Mouse (Mus musculus) C2C12 (cell line): ENCODE measurements around the gene Hmgn3. TPM values are rescaled to one million over a fixed set of nuclear protein-coding genes. Genes with fewer than 3 reads are reported as not detected.

Experiments
- H3K27me3 ChIP-seq: one replicate; pipeline ENCODE4 v1.6.1; 2011; ENCODE audit not compliant: control insufficient read depth, insufficient read depth, insufficient read length
- H3K36me3 ChIP-seq: one replicate; pipeline ENCODE4 v1.6.1; 2011; ENCODE audit not compliant: control insufficient read depth, insufficient read depth
- H3K4me3 ChIP-seq: one replicate; pipeline ENCODE4 v1.5.1; 2011; ENCODE audit warnings: mild to moderate bottlenecking, control low read depth; ENCODE audit not compliant: poor library complexity, insufficient read depth, severe bottlenecking
- H3K79me2 ChIP-seq: one replicate; pipeline ENCODE4 v1.6.1; 2011; ENCODE audit not compliant: control insufficient read depth, insufficient read depth
- H3K79me3 ChIP-seq: one replicate; pipeline ENCODE4 v1.6.1; 2011; ENCODE audit warnings: low read depth, control low read depth
- H3ac ChIP-seq: one replicate; pipeline ENCODE3; 2011; ENCODE audit warnings: low read depth; ENCODE audit not compliant: control insufficient read depth, insufficient read length
- CEBPB ChIP-seq: IDR thresholded peaks from one replicate; pipeline ENCODE4 v1.6.1; 2011; ENCODE audit warnings: low read depth, mild to moderate bottlenecking, control low read depth, moderate library complexity
- CTCF ChIP-seq: IDR thresholded peaks from one replicate; pipeline ENCODE4 v1.5.1; 2011; ENCODE audit not compliant: control insufficient read depth, insufficient read depth, insufficient read length
- FOSL1 ChIP-seq: IDR thresholded peaks from one replicate; pipeline ENCODE4 v1.8.0; 2011; ENCODE audit warnings: mild to moderate bottlenecking, low read length; ENCODE audit not compliant: poor library complexity, insufficient read depth, severe bottlenecking
- MAX ChIP-seq: IDR thresholded peaks from one replicate; pipeline ENCODE4 v1.6.1; 2011; ENCODE audit warnings: mild to moderate bottlenecking, control low read depth
- MYOD1 ChIP-seq: IDR thresholded peaks from one replicate; pipeline ENCODE4 v1.6.1; 2011; ENCODE audit warnings: low read depth; ENCODE audit not compliant: control insufficient read depth, insufficient read length
- MYOG ChIP-seq: IDR thresholded peaks from one replicate; pipeline ENCODE4 v1.6.1; 2011; ENCODE audit not compliant: control insufficient read depth, insufficient read length; ENCODE audit errors: extremely low read depth
- USF1 ChIP-seq: IDR thresholded peaks from one replicate; pipeline ENCODE4 v1.6.1; 2011; ENCODE audit warnings: low read depth, mild to moderate bottlenecking, control low read depth, moderate library complexity
- polyA plus RNA-seq: library from polyadenylated mRNA; unstranded; fragments of >200 nt; fragmentation: generic; extraction: Trizol; gene quantifications from one replicate; pipeline ENCODE4 v1.2.1, GENCODE M21; 2012; ENCODE audit warnings: missing spikeins

The Hmgn3 gene
- polyA plus RNA-seq, 1 experiment: 41.6 TPM

GRCm38 (mm10) chr9:83097816-83098215 is 48.7 kb downstream of the Hmgn3 start:
- TF ChIP-seq MAX: no peak
- no peak for TF ChIP-seq MYOG
- TF ChIP-seq CEBPB: no peak
- no peak for TF ChIP-seq CTCF
- TF ChIP-seq USF1: no peak
- no peak for TF ChIP-seq FOSL1
- no peak for TF ChIP-seq MYOD1
- H3K79me2 ChIP-seq: no peaks in the 10 kb centered on the region

GRCm38 (mm10) chr9:83094649-83095336 is 51.7 kb downstream of the Hmgn3 start:
- Histone ChIP-seq H3K27me3 (no peaks in the 10 kb centered on the region), H3K79me2 (no peaks in the 10 kb centered on the region), H3ac (no peak overlapping the region), H3K36me3 (no peaks in the 10 kb centered on the region), H3K4me3 (no peak overlapping the region), H3K79me3 (no peaks in the 10 kb centered on the region)
- TF ChIP-seq FOSL1 (no peak), MYOD1 (no peak), CTCF (no peak), USF1 (no peak), MYOG (no peak), CEBPB (no peak), MAX (no peak)

More at GRCm38 (mm10) chr9:83097816-83098215, 48.7 kb downstream of the Hmgn3 start:
- H3ac ChIP-seq: no peak overlapping the region
- no peak overlapping the region for H3K4me3 ChIP-seq
- H3K36me3 ChIP-seq: no peaks in the 10 kb centered on the region
- H3K79me3 ChIP-seq: no peaks in the 10 kb centered on the region
- H3K27me3 ChIP-seq: no peaks in the 10 kb centered on the region

DNA sequence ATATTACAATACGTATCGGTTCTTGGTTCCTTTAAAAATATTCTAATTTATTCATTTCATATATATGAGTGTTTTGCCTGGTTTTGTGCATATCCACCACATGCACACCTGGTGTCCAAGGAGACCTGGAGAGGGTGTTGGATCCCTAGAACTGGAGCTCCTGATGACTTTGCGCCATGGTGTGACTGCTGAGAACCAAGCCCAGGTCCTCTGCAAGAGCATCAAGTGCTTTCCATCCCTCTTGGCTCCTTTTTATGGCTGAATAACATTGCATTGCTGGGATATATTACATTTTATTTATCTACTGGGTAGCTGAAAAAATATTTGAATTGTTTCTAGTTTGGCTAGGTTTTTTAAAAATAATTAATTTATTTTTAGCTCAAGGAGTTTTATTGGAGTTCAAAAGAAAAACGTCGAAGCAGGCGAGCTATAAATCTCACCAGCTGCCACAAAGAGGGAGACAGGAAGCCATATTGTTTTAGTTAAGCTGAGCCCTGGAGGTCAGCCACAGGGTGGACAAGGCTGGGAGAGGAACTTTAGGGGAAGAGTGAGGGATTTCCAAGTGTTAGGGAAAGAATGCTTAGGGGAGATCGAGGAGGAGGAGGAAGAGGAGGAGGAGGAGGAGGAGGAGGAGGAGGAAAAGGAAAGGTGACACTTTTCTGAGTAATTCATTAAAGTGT is 62.6 kb downstream of the Hmgn3 start:
- Histone ChIP-seq H3K4me3 (no peak overlapping the region), H3K36me3 (no peaks in the 10 kb centered on the region), H3K79me2 (no peaks in the 10 kb centered on the region), H3ac (no peak overlapping the region), H3K27me3 (no peaks in the 10 kb centered on the region), H3K79me3 (no peaks in the 10 kb centered on the region)
- TF ChIP-seq FOSL1 (no peak), USF1 (no peak)

GRCm38 (mm10) chr9:83083091-83083490 is 63.4 kb downstream of the Hmgn3 start:
- H3K36me3 ChIP-seq: no peaks in the 10 kb centered on the region
- no peak overlapping the region for H3ac ChIP-seq
- no peaks in the 10 kb centered on the region for H3K79me3 ChIP-seq
- TF ChIP-seq MAX (no peak), FOSL1 (no peak), USF1 (no peak), MYOD1 (no peak), MYOG (no peak), CEBPB (no peak), CTCF (no peak)
- no peaks in the 10 kb centered on the region for H3K79me2 ChIP-seq
- H3K27me3 ChIP-seq: no peaks in the 10 kb centered on the region
- no peak overlapping the region for H3K4me3 ChIP-seq

GRCm38 (mm10) chr9:83082296-83082695 is 64.2 kb downstream of the Hmgn3 start:
- Histone ChIP-seq H3K79me2 (no peaks in the 10 kb centered on the region), H3K79me3 (no peaks in the 10 kb centered on the region), H3K4me3 (no peak overlapping the region), H3ac (no peak overlapping the region), H3K27me3 (no peaks in the 10 kb centered on the region), H3K36me3 (no peaks in the 10 kb centered on the region)
- TF ChIP-seq USF1 (no peak), MYOD1 (no peak), CEBPB (no peak), FOSL1 (no peak), CTCF (no peak), MAX (no peak), MYOG (no peak)

DNA sequence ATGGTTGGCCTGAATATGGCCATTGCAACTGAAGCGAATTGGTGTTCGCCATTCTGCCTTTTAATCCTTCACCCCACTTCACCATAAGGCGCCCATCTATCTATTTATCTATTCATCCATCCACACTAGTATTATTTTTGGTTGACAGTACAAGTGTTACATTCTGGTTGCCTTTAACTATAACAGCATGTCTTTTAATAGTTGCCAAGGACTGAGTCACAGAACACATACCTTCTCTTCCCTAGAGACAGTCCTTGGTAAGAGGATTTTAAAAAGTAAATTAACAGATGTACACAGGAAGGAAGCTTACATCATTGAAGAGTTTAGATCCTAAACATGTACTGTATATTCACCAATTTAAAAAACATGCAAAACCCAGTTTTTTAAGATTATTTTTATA is 66.8 kb downstream of the Hmgn3 start:
- H3ac ChIP-seq: no peak overlapping the region
- H3K79me3 ChIP-seq: no peaks in the 10 kb centered on the region
- H3K27me3 ChIP-seq: no peaks in the 10 kb centered on the region
- no peak overlapping the region for H3K4me3 ChIP-seq
- TF ChIP-seq MAX: no peak
- TF ChIP-seq USF1: no peak
- TF ChIP-seq MYOD1: no peak
- H3K79me2 ChIP-seq: no peaks in the 10 kb centered on the region
- H3K36me3 ChIP-seq: no peaks in the 10 kb centered on the region
